Mouse (Mus musculus): Measurements from ENCODE around the gene Ap5z1. TPM values are rescaled to one million over a fixed set of nuclear protein-coding genes. Genes with fewer than 3 reads are reported as not detected.

Gene Ap5z1
- total RNA-seq, 2 experiments from 2014 or later, result 4.3 to 4.8 TPM

DNA sequence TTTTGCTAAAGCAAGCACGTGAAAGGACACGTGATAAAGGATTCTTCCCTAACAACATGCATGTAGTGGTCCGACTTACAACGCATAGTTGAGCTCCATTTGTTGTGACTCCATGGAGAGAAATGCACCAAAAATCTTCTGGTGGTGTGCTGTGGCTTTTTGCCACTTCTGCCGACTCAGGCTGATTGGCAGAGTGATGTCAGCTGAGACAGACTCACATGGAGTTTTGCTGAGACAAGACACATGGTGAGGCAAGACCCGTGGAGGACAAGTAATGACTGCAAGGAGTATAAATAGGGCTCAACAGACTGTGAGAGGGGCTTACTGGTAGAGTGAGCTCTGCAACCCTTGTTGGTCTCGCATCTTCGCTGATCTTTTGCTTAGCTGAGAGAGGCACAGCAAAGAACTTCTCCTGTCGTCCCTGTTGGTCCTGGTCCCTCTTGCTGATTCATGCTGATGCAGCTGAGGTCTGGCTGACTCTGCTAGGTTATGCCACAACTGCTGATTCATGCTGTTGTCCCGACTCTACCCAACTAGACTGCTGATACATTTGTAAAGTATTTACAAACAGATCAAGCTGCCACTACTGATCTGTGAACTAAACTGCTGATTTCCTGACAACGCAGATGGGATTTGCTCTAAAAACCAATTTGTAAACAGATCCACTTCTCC lies 57.6 kb downstream of the Ap5z1 start:
- no peak for DNase-seq

DNA sequence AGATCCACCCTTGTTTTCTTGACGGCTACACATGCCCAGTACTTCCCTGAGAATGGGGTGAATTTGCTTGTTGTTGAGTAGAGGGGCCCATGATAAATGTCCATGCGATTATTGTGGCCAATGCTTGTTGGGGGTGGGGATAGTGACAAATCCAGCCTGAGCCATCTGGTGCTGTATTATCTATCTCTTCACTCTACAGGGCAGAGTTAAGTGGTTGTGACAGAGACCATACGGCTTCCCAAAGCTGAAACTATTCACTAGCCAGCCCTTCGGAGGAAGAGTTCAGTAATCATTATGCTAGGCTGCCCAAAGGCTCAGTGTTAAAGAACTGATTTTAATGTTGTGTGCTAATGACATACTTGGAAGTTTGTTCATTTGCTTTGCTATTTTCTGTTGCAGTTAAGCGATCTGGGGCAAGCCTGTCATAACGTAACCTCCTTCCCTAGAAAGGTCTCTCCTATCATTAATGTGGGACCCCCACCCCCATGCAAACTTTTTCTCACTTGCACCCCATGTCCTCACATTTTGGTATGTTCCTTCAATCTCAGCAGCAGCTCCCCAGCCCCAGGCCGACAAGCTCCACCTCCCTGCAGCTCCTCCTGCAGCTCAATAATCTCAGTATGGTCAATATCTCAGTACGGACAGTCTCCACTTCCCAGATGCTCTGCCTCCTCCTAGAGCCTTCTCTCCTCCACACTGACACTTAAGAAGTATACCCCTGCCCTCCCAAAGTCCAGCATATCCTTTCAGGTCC lies 61.1 kb downstream of the Ap5z1 start:
- DNase-seq, result no peak

Other genes starting within 250 kb of the Ap5z1 start
- gene Foxk1, start 62.4 kb upstream of the Ap5z1 start, total RNA-seq (2021), result 10 to 100 TPM; 17.5 to 19.1 TPM
- under 1 TPM; 0.18 to 0.19 TPM for gene Papolb, start 66.1 kb downstream of the Ap5z1 start, total RNA-seq (2021)
- gene Radil, start 87.2 kb downstream of the Ap5z1 start, total RNA-seq (2021), result 1 to 10 TPM; 2.7 to 2.9 TPM
- under 1 TPM; 0.31 to 0.43 TPM for gene Mmd2, start 144.9 kb downstream of the Ap5z1 start, total RNA-seq (2021)
- 10 to 100 TPM; 29.2 to 33.6 TPM for gene Wipi2, start 163.8 kb downstream of the Ap5z1 start, total RNA-seq (2021)
- under 1 TPM; 0.56 to 0.65 TPM for gene Slc29a4, start 228.6 kb downstream of the Ap5z1 start, total RNA-seq (2021)

Data from gastrocnemius, postnatal 10 days (tissue).